Mouse (Mus musculus) kidney, postnatal 0 days (tissue): ENCODE results near the gene Acap2. TPM values are rescaled to one million over a fixed set of nuclear protein-coding genes. Genes with fewer than 3 reads are reported as not detected.

Experiments used
- ATAC-seq: fragments of 200-750 bp; cut with Nextera tagmentation; replicated peaks from 2 replicates; pipeline ENCODE4 v1.8.0; 2017; ENCODE audit warnings: low read depth, moderate number of reproducible peaks, moderate TSS enrichment, moderate library complexity; ENCODE audit not compliant: low FRiP score
- DNase-seq: peaks from one replicate; pipeline ENCODE4 v3.0.0-alpha.2; 2016; ENCODE audit warnings: low spot score
- H3K27ac ChIP-seq: fragments of 300-500 bp; sonication (generic); 2 replicates; pipeline ENCODE4 v1.5.1; 2014; ENCODE audit warnings: mild to moderate bottlenecking
- H3K27me3 ChIP-seq: fragments of 300-500 bp; sonication (generic); 2 replicates; pipeline ENCODE4 v1.6.1; 2014; ENCODE audit warnings: low read length, mixed read lengths; ENCODE audit not compliant: insufficient read depth
- H3K36me3 ChIP-seq: fragments of 300-500 bp; sonication (generic); 2 replicates; pipeline ENCODE4 v1.6.1; 2014; ENCODE audit warnings: low read length, mixed read lengths; ENCODE audit not compliant: insufficient read depth
- H3K4me1 ChIP-seq: fragments of 300-500 bp; sonication (generic); replicated peaks from 2 replicates; pipeline ENCODE4 v1.6.1; 2014; ENCODE audit warnings: antibody characterized with exemption, low read length, mixed read lengths; ENCODE audit not compliant: insufficient read depth
- H3K4me2 ChIP-seq: fragments of 300-500 bp; sonication (generic); 2 replicates; pipeline ENCODE4 v1.6.1; 2014; ENCODE audit warnings: mild to moderate bottlenecking, low read length, moderate library complexity, mixed read lengths
- H3K4me3 ChIP-seq: fragments of 300-500 bp; sonication (generic); replicated peaks from 2 replicates; pipeline ENCODE4 v1.5.1; 2014; ENCODE audit warnings: low read depth, low read length
- H3K9ac ChIP-seq: fragments of 300-500 bp; sonication (generic); 2 replicates; pipeline ENCODE4 v1.6.1; 2014; ENCODE audit warnings: low read depth, low read length
- H3K9me3 ChIP-seq: fragments of 300-500 bp; sonication (generic); replicated peaks from 2 replicates; pipeline ENCODE4 v1.6.1; 2016; ENCODE audit warnings: low read length, inconsistent platforms, mixed read lengths
- CTCF ChIP-seq: IDR thresholded peaks from 2 replicates; pipeline ENCODE4 v1.5.1; 2016; ENCODE audit warnings: antibody characterized with exemption, low read depth, mild to moderate bottlenecking, moderate library complexity
- WGBS: fragments of 180-500 bp; shearing (Covaris S2); extraction: QIAGEN DNeasy Blood & Tissue Kit; methylation state at CpG from one replicate; pipeline ENCODE4 v1.1.7; 2014; 5-methylcytosine and 5-hydroxymethylcytosine counted together
- polyA plus RNA-seq: library from polyadenylated mRNA; unstranded; fragments of >200 nt; fragmentation: Nextera tagmentation; extraction: Ambion mirVana; gene quantifications from 2 replicates; pipeline ENCODE4 v1.2.1, GENCODE M21; 2015

The Acap2 gene
- polyA plus RNA-seq, 1 experiment from 2014 or later = 12.9 TPM

DNA sequence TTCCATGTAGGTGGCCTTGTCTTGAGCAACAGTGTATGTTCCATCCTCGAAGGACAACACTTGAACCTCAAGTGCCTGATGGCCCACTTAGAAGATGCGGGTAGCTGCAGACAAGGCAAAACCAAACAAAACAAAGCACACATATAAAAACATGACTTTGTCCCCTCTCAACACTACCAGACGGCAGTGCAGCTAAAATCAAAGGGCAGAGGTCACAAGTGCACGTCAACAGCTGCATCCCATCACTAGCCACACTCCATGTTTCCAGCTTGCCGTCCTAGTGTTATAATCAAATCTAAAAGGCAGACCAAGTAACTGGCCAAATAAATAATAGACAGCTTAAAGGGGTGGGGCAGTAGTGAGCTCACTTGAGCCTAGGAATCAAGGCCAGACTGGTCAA, 69.5 kb downstream of the Acap2 start:
- H3K4me1 ChIP-seq = 0 out of 2 replicates have a peak, but pooled peaks cover 3% of the 10 kb centered on the region
- DNase-seq (peak; percentile 56), ATAC-seq (no peak)
- no peak overlapping the region for H3K27ac ChIP-seq
- WGBS = 44% methylated on average over 5 of the region's 5 CpGs
- TF ChIP-seq CTCF = no peak
- no peak overlapping the region for H3K4me2 ChIP-seq
- H3K9ac ChIP-seq = no peak overlapping the region
- H3K27me3 ChIP-seq = no peaks in the 10 kb centered on the region
- peaks cover 10% of the 10 kb centered on the region; the same call in 1 of the 2 replicates for H3K36me3 ChIP-seq
- H3K4me3 ChIP-seq = no peak overlapping the region
- H3K9me3 ChIP-seq = no peaks in the 10 kb centered on the region

DNA sequence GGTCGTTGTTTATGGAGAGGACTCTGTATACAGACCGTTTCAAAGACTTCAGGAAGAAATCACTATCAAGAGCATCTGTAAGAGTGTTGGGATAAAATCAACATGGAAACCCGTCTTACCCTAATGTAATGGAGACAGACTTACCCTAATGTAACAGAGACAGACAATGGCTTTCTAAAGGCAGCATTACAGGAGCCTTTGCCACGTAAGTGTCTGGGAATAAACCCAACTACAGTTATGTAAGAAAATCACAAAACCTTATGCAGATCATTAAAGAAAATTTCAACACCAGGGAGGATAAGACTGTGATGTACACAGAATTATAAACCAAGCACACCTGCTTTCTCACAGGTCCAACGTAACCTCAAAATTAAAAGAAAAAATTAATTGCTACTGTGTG, 72.9 kb downstream of the Acap2 start:
- 0 out of 2 replicates have a peak, but pooled peaks cover 3% of the 10 kb centered on the region for H3K4me1 ChIP-seq
- no peak for DNase-seq
- H3K36me3 ChIP-seq = peaks cover 10% of the 10 kb centered on the region; the same call in 1 of the 2 replicates
- no peak overlapping the region for H3K27ac ChIP-seq
- H3K27me3 ChIP-seq = no peaks in the 10 kb centered on the region
- no peak overlapping the region for H3K4me2 ChIP-seq
- no peak for TF ChIP-seq CTCF
- ATAC-seq = no peak
- WGBS = 87% methylated on average over 5 of the region's 5 CpGs
- no peaks in the 10 kb centered on the region for H3K9me3 ChIP-seq
- H3K9ac ChIP-seq = no peak overlapping the region
- no peak overlapping the region for H3K4me3 ChIP-seq

DNA sequence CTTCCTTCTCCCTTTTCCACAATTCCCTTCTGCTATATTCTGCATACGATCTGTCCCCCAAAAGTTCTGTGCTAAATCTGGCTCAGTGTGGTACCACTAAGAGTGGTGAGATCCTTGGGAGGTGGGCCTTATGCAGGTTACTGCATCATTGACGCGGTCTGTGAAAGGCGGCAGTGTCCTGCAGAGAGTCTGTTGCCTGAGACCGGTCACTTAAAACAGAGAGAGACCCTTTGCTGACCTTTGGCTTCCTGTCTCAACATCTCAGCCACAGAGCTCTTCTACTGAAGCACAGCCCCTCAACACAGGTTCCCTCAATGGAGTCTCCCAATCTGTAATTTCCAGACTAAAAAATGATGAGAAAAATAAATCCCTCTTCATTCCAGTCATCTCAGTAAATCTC, 76.1 kb downstream of the Acap2 start:
- Histone ChIP-seq H3K36me3 (peaks cover 16% of the 10 kb centered on the region), H3K4me3 (no peak overlapping the region), H3K27me3 (no peaks in the 10 kb centered on the region), H3K4me2 (no peak overlapping the region), H3K4me1 (no peaks in the 10 kb centered on the region), H3K27ac (no peak overlapping the region), H3K9me3 (no peaks in the 10 kb centered on the region), H3K9ac (no peak overlapping the region)
- ATAC-seq (no peak), DNase-seq (no peak)
- WGBS = 78% methylated on average over 5 of the region's 5 CpGs
- no peak for TF ChIP-seq CTCF

DNA sequence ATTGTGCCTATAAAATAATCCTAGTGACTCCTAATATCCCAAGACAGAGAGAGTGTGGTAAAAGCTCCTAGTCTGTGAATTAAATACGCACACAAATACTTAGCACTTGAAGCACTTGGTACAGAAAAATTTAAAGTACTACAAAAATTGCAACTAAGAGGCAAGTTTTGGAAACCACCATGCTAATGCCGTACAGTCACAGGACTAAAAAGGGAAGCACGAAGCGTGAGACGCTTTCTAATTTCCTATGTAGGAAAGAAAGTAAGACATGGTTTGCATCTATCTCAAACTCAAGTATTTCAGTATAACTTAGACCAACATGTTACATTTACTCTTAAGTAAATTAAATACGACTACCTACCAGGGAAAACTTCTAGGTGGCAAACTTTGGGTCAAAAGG, 79.4 kb downstream of the Acap2 start:
- Histone ChIP-seq H3K4me3 (no peak overlapping the region), H3K4me1 (no peaks in the 10 kb centered on the region), H3K36me3 (peaks cover 8% of the 10 kb centered on the region), H3K9me3 (no peaks in the 10 kb centered on the region), H3K27me3 (no peaks in the 10 kb centered on the region), H3K4me2 (no peak overlapping the region), H3K9ac (no peak overlapping the region), H3K27ac (no peak overlapping the region)
- no peak for TF ChIP-seq CTCF
- no peak for DNase-seq
- 94% methylated on average over 6 of the region's 6 CpGs for WGBS
- ATAC-seq = no peak

DNA sequence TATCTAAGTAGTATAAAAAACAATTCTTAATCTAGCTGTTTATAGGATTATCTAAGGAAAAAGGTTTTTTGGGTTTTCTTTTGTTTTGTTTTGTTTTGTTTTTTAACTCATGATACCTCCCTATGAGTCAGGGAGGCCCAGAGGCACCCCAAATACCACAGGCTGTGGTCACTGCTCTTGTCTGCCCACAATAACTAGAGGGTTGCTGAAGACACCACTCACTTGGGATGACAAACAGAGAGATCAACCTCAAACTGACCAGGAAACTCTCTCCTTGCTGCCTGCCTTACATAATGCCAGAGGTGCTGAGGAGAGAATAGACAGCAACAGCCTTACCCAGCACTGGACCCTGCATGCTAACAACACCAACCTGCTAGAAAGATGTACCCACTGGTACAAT, 87.4 kb downstream of the Acap2 start:
- H3K4me2 ChIP-seq = no peak overlapping the region
- no peak overlapping the region for H3K4me3 ChIP-seq
- no peak for TF ChIP-seq CTCF
- no peak for DNase-seq
- H3K9ac ChIP-seq = no peak overlapping the region
- H3K36me3 ChIP-seq = peaks cover 22% of the 10 kb centered on the region
- no peak overlapping the region for H3K27ac ChIP-seq
- no peaks in the 10 kb centered on the region for H3K27me3 ChIP-seq
- H3K9me3 ChIP-seq = no peaks in the 10 kb centered on the region
- no peaks in the 10 kb centered on the region for H3K4me1 ChIP-seq
- ATAC-seq = no peak

DNA sequence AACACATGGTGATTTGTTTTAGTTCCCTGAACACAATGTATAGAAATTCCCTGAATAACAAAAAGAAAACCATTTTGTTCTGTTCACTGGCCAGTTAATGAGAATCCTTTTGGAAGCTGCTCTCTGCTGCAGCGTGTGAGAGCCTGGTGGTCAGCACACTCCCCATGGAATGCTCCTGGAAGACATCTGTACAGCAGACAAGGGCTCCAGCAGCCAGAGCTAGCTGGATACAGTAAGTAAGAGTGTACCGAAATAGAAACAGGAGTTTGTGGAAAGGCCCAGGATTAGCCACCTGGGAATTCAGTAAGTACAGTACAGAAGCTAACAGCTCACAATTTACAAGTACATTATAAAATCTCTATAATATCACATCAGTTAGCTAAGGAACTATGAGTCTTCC, 99.7 kb downstream of the Acap2 start:
- peaks cover 45% of the 10 kb centered on the region for H3K36me3 ChIP-seq

DNA sequence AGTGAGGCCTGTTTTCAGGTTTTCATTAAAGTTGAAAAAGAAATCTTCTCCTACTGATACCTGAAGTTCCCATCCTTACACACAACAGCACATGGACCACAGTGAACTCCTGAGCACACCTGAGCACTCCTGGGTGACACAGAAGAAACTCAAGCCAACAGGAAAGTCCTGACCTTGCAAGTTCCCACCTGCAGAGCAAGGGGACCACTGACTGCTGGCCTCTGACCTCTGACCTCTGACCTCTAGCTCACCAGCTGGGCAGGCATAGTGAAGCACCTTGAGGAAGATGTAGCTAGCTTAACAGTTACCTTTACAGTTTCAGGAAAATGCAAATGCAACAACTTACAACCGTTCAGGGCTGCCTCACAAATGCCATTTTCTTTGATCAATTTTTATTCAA, 101.1 kb downstream of the Acap2 start:
- WGBS = 83% methylated on average over 1 of the region's 1 CpGs
- Histone ChIP-seq H3K9me3 (no peaks in the 10 kb centered on the region), H3K4me3 (no peak overlapping the region), H3K36me3 (peaks cover 46% of the 10 kb centered on the region), H3K27ac (no peak overlapping the region), H3K4me2 (no peak overlapping the region), H3K27me3 (no peaks in the 10 kb centered on the region), H3K4me1 (no peaks in the 10 kb centered on the region), H3K9ac (no peak overlapping the region)
- no peak for TF ChIP-seq CTCF
- no peak for DNase-seq
- ATAC-seq = no peak

More for the DNA sequence above, 99.7 kb downstream of the Acap2 start:
- no peak overlapping the region for H3K9ac ChIP-seq
- H3K4me3 ChIP-seq = no peak overlapping the region
- no peaks in the 10 kb centered on the region for H3K4me1 ChIP-seq
- H3K4me2 ChIP-seq = no peak overlapping the region
- no peaks in the 10 kb centered on the region for H3K27me3 ChIP-seq
- ATAC-seq (no peak), DNase-seq (no peak)
- 92% methylated on average over 2 of the region's 2 CpGs for WGBS
- TF ChIP-seq CTCF = no peak
- no peak overlapping the region for H3K27ac ChIP-seq
- H3K9me3 ChIP-seq = no peaks in the 10 kb centered on the region
